Mouse (Mus musculus) lung, postnatal 14 days (tissue): ENCODE data around the gene Kcnma1.
A peak's percentile ranks its signal among the peaks of the same experiment; 100 is the strongest.

ENCODE experiments used
- DNase-seq: peaks from one replicate; pipeline ENCODE4 v3.0.0; 2021

The Kcnma1 gene

DNA sequence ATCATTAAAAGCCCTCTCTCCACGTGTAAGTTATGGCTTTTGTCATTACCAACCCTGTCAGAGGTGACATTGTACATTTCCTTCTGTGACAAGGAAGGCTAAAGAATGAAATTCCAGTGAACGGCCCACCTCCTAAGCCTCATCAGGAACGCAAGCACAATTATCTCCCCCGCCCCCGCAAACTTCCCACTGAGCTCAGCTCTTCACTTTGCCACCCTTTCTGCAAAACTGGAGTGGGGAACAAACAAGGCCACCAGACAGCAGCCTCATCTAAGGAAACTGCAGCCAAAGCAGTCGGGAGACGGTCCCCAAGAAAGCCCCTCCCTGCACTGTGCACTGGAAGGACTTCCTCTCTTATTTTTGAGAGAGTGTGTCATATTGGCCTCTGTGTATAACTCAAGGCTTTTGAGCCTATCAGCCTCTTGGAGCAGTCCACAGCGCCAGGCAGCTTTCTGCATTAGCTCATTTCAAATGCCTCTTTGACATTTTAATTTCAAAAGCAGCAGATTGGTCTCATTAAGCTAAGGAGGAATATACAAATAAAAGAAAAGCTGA, 512.0 kb downstream of the Kcnma1 start:
- peak; percentile 9 for DNase-seq

DNA sequence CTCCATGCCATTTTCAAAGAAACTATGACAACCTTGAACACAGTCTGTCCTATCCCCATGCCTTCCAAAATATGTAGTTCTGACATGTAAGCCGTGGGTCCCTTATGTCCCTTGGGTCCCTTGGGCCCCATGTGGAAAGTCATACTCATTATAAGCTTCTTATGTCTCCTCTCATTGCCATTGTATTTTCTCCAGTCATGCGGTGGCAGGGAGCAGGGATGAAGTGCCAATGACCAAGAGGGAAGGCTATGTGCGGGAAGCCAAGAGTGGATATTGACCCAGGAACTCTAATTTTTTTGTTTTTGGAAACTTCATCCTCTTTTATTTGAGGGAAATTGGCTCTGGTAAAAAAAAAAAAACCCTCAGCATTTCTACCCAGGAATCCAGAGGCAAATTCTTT, 517.5 kb downstream of the Kcnma1 start:
- DNase-seq: no peak

DNA sequence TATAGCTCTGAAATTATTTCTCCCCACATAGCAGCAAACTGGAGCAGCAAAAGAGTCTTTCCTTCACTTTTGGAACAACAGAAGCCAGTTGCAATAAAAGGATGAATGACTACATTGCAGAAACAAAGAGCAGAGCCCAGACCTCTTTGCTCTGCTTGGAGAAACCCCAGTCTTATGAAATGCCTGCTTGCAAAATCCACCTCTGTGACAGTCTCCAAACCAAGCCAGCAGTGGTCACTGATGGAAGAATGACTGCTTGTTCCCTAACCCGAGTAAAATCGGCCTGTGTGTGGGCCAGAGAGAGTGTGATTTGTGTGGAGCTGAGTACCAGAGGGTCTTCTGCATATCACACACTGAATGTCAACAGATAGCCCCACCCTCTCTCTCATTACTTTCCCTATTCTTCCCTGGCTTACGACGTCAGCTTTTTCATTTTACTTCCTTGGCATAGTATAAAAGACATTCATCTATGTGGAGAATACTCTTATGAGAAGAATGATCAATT, 518.0 kb downstream of the Kcnma1 start:
- peak; percentile 13 for DNase-seq

DNA sequence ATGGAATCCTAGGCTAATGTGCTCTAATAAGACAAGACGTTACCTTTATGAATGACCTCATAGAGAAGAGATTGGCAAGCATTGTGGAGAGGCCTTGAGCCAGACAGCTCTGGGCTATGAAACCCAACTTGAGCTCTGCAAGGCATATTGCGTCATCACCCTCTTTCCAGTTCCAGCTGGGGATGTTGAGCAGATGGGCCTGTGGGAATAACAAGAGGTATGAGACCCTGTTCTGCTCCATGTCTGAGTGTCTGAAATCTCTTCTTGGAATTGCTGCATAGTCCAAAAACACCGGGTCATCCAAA, 519.8 kb downstream of the Kcnma1 start:
- peak; percentile 34 for DNase-seq

DNA sequence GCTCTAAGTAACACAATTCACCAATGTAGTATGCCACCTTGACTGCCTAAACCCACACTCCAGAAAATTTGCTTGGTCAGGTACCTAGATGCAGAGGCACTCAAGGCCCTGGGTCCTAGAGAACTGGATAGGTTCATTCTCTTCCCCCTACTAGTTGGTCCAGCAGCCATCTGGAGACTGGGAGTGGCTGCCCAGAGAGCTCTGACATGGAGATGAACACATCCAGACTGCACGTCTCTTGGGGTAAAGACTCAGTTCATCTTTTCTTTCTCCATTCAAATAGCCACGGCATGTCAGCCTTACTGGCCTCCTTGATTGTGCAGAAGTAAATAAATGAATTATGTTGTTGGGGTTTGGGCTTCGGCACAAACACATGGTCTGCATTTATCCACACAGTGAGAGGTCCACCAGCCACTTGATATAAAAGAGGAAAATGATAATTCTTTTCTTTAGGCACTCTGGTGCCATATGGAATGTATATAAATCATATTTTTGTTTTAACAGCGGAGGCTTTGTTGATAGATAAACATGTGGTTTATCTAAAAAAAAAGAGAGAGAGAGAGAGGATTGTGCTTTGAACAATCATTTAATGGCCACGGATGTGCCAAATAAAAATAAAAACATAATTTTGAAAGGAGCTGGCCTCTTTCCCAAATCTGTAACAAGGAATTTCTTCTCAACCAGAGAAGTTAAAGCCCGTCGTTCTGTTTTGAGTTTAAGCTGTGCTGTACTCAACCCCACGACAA, 520.4 kb downstream of the Kcnma1 start:
- no peak for DNase-seq

DNA sequence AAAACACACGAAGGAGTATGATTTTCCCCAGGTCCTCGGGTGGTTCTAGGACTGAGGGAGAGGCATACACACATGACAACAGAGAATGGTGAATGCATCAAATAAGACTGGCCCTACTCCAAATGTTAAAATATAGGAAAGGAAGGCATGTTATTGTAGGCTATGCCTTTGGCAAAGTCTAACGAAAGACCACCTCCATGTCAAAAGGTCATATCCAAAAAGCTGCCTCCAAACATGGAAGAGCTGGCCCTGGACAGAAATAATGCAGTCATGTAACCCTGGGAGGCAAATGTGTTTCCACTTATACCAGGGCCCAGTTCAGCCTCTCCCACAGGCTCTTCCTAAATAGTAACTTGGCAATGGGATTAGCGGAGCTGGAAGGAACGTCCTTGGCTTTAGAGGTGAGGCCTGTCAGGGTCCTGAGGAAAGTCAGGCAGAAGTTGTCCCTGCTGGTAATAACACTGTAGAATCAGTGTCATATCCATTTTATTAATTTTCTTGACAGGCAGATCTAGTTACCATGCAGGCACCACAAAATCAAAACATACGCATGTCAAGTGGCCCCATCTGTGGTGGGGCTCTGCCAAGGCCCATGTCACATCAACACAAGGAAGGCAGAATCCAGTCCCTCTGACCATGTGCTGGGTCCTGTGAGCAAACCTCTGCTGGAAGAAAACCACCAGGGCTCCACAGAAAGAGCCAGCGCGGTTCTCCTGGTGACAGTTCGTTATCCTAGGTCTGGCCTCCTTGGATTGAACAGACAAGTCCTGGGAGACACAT, 521.5 kb downstream of the Kcnma1 start:
- DNase-seq: no peak

DNA sequence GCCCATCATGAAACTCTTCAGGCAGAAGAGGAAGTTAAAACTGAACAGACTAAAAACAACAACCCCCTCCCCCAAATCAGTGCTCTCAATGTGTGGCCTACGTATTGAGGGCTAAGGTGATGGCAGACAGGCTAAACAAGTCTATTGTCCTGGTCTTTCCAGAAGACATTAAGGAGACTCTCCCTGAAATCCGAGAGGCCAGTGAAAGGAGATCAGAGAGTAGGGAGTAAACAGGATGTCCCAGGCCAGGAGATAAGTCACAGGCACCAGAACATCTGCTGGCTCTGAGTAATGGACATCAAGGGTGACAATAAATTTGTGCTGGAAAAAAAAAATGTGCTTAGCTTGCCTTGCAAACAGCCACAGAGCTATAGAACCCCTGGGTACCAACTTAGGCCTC, 522.9 kb downstream of the Kcnma1 start:
- DNase-seq: peak; percentile 6

DNA sequence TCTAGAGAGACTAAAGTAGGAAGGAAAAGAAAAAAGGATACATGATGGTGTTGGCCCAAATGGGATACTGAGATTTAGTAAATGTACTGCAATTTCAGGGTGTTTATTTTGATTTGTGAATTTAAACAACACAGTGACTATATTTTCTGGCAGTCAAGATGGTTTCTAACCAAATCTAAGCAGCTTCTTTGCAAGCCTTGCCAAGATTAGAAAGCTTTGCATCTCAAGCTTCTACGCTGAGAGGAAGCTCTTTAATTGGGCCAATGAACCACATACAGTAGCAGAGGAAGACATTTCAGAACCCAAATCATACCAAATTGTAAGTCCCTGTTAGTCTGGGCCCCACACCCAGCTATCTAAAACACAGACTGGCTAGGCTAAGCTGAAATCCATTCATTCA, 527.6 kb downstream of the Kcnma1 start:
- DNase-seq: no peak

DNA sequence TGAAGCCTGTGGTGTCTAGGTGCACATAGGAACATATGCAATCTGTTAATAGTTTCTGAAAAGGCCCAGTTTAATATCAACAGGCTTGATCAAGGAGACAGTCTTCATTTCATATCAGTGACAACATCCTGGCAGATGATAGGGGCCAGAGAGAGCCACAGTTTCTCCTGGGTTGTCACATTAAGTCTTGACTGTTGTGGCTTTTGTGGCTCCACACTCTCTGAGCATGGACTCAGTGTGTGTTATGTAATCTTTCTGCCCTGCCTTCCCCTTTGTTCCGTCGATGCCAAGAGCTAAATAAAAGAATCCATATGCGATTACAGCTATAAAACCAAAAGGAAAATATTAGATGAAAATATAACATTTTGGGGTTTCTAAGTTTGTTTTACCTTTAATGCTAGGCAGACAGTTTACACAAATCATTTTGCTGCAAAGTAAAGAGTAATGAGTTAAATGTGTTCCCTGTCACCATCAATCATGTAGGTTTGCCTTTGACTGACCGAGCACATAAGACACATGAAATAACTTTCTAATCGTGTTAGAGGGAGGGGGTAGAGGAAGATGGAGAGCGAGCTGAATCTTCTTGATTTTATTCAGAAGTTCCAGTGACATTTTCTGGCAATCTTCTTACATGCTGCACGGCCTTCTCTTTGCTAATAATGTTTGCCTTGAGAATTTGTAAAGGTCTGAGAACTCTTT, 528.3 kb downstream of the Kcnma1 start:
- DNase-seq: no peak

DNA sequence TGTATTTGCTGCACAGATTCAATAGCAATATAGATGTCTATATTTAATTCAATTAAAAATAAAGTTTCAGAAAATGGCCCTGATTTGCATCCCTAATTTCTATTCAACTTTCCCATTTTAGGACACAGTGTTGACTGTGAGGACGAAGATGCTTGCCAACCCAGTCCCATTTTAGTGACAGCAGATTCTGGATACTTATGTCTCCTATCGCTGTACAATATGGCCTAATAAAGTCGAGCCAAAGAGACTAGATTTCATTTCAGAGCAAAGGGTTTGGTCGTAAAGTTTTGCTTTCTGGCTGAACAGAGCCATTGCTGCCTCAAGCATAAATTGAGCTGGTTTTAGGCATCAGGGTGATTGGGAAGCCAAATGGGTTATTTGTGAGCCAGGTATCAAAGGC, 539.2 kb downstream of the Kcnma1 start:
- no peak for DNase-seq

DNA sequence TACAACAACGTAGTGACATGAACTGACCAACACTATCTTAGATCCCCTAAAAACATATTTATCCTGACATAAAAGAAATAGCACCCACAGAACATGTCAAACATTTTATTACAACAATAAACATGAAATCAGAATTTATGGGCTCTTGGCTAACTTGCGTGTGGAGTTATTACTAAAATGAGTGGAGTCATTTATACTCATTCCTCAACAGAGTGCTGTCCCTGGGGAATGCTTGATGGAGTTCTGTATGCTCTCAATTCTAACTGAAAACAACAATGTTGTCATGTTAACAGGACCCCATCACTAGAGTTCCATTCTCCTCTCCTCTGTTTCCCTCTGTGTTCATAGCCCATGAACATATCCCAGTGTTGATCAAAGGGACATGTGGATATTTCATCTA, 544.2 kb downstream of the Kcnma1 start:
- DNase-seq: no peak

DNA sequence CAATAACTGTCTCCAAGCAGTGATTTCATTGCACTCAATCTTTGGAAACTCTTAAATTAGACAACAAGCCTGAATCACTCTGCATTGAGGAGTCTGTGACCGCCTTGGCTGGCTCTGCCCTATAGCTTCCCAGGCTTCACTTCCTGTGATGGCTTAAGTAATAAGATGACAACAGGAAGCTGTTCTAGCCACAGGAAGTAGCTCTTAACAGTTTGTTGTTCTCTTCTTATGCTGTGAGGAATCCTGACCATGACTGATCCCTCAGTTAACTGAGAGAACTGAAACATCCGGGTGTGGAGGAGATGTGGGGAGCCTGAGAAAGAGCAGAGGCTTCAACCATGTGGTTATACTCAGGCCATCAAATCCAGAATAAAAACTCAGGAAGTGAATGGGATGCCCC, 549.2 kb downstream of the Kcnma1 start:
- no peak for DNase-seq

DNA sequence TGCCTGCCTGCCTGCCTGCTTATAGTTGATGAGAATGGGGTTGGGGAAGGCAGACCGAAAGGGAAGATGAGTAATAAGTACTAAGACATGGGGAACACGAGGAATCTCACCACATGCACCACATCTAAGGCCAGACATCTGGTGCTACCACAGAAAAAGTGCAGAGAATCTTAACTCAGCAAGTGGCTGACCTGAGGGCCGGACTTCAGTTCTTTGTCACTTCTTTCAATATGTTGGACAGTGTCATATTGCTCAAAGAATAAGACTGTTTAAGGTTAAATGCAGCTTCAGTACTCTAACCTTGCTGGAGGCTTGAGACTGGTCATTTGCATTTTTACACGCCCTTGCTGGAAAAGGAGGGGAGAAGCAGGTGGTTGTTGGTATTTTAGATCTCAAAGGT, 555.7 kb downstream of the Kcnma1 start:
- no peak for DNase-seq

DNA sequence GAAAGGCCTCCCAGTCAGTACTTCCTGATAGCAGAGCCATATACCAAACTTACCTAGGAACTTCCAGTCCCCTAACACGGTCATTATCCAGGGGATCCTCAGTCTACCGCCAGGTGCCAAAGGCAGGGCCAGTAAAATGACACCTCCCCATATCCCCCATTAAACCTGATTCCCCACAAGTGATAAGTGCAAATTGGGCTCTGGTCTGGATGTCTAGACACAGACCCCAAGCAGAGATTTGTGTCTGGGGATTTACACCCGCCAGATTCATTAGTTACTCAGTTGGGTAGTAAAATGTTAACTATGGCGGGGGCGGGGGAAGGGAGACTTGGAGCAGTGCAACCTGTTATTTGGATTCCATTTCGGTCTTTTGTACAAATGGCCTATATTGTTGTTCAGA, 562.6 kb downstream of the Kcnma1 start:
- DNase-seq: no peak

DNA sequence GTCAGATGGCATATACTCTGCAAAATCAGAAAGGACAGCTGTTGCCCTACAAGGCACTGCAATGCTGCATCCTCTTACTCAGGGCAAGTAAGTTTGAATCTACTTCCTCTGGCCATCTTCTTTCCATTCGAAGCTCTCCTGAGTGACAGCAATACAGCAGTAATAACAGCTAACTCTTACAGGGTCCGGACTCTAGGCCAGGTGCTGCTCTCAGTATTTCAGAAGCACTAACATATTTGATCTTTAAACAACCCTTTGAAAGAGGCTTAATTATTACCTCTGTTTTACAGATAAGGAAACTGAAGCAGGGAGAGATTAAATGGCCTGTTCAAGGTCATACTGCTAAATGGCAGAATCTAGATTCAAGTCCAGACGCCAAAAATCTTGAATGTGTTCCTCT, 576.8 kb downstream of the Kcnma1 start:
- DNase-seq: no peak

DNA sequence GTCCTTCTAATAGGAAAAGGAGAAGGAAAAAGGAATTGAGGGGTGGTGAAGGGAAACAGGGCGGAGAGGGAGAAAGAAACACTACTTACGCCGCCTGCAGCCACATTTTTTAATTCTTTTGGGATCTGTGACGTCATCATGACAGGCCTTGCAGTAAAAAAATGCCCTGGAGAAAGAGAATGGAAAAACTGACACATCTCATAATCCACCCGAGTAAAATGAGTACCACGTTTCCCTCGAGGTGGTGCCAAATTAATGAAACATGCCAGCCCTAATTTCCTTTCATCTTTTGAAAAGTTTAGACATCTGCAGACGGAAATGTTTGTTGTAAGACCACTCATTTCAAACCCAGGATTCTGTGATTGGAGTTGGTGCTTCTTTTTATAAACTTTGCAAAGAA, 578.4 kb downstream of the Kcnma1 start:
- DNase-seq: no peak

DNA sequence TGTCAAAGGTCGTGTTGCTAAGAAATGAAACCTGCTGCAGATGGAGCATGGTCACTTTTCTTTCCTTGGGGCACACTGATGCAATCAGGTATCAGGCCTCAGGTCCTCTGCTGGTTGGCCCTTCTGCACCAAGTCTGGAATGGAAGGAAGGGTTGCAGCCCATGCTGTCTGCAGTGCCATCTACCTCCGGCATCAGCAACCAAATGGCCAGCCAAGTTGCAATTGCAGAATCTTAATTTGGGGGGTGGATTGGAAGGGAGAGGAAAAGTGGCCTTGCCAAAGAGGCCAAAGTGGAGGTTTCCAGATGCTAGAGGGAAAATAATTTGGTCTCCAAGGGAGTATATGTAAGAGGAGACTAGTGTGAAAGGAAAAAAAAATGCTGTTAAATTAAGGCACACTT, 584.3 kb downstream of the Kcnma1 start:
- DNase-seq: no peak

DNA sequence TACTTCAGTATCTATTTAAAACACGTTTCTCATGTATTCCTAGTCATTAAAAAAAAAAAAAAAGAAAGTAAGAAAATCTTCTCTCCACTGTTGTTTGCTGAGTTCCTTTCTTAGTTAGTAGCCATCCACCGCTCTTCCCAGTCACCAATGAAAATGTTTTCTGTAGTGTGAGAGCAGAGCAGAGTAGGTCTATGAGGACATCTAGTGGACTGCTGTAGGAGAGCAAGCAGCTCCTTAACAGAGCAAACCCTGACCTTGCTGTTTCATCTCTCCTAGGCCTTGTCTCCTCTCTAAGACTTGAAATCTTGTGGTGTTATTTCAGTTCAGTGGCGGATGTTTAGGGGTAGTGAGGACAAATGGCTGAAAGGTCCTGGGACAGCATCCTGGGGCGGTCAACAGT, 585.2 kb downstream of the Kcnma1 start:
- DNase-seq: peak; percentile 4

DNA sequence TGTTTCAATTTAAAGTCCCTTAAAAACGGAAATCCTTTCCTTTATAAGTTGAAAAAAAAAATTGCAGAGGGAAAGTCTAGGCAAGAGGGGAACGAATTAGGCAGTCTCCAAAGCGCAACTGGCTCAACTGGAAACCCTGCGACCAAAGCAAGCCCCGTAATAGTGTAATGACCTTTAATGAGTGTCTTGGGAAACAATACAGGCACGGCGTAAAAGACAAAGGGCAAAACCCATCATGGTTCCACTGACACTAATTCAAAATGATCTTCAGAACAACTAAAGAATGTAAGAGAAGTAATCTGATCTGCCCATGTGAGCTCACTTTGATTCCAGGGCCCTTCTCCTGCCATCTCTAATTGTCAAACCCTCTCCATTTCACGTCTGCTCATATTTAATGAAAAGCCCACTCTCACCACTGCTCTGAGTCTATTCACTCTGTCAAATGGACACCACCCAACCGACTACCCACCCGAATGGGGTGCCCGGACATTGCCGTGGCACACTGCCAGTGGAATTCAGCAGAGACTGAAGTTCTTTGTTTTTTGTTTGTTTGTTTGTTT, 591.7 kb downstream of the Kcnma1 start:
- no peak for DNase-seq

DNA sequence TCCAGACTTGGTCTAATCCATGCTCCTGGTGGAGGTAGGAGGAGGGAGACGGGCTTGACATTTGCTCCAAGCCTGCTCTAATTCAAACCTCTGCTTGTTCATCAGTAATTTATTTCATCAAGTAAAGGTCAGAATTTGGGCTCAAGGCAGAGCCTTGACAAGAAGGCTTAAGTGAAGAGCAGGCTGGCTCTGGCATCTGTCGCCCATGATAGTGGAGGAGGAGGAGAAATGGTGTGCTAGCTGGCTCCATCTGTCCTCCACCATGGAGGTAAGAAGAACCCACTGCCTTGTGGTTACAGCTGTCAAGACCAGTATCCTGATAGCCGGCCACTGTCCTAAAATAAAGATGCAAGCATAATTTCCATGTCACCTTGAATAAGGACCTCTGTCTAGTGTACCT, 595.3 kb downstream of the Kcnma1 start:
- no peak for DNase-seq

DNA sequence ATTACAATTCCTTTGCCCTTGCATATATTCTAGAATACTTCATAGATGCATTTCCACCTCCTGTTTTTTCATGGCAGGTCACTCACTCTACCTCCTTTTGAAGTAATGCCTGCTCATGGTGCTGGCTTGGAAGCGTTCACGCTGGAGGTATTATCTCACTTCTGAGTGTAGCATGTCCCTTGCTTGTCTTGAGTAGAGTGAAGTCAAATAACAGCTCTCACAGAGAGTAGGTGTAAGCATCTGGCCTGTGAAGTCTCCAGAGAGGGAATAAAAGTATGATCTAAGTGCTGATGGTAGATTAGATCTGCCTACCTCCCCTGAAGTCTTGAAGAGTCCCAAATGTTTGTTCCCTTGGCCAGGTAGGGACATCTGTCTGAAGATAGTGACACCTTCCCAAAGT, 607.2 kb downstream of the Kcnma1 start:
- no peak for DNase-seq

DNA sequence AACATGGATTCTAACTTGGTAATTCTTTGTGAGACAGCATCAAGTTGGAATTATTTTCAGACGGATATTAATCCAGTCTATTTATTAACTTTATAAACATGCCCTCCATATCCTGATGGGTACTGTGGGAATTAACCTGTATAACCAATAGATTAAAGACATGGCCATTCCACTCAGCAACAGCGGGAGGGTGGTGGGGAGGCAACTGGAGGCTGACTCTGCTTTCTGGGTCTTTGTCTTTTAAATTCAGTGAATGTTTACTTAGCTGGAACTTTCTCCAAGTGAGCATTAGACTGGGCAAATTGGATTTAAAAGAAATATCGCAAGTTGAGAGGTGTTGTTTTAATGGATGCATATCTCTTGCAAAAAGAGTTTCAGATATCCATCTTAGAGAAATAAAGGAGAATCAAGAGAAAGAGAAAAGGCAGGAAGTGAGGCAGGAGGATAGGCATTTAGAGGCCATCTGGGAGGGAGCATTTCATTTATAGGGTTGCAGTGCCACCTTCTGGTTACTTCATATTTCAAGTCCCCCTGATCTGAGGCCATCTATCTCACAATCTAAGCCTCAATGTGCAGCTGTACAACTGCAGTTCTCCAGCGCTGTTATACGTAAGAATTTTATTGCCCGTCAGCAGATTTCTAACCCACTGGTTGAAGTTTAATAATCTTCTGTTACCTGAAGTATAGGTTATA, 613.4 kb downstream of the Kcnma1 start:
- DNase-seq: peak; percentile 63

DNA sequence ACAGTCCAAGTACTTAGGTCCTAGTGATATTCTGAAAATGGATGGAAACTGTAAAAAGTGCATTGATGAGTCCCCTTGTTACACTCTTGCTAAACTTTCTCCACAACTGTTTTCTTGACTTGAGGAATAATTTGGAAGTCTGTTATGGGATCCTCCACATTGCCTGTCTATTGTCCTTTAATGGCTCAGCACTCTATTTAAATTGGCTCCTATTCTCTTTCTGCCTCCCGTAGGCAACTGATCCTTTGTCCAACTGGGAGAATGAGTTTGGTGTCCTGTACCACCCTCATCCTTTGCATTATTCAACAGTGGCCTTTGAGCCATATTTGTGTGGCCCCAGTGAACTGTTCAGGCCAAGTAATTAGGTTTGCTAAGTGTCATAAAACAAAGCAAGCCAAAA, 616.6 kb downstream of the Kcnma1 start:
- no peak for DNase-seq
